Mouse (Mus musculus) kidney, postnatal 10 days (tissue): ENCODE data around the gene Mto1.

Source experiments
- DNase-seq: peaks from one replicate; pipeline ENCODE4 v3.0.0; 2021; ENCODE audit warnings: mixed read lengths

The Mto1 gene

GRCm38 (mm10) chr9:78447973-78448873, at the start of gene Mto1, which contains the start of gene Gm17324:
Mto1 (plus strand) TSS chr9:78448208.
Gm17324 (minus strand) TSS chr9:78448786.
- DNase-seq: peak; percentile 92

- DNase-seq: no peak
Measured at GRCm38 (mm10) chr9:78400570-78400969, 47.4 kb upstream of the Mto1 start.

GRCm38 (mm10) chr9:78401596-78401995, 46.4 kb upstream of the Mto1 start:
- no peak for DNase-seq

- DNase-seq: no peak
Measured at GRCm38 (mm10) chr9:78427362-78427781, 20.6 kb upstream of the Mto1 start.

GRCm38 (mm10) chr9:78428185-78428584, 19.8 kb upstream of the Mto1 start:
- DNase-seq: no peak

- DNase-seq: no peak
Measured at GRCm38 (mm10) chr9:78428870-78429432, 19.1 kb upstream of the Mto1 start.

GRCm38 (mm10) chr9:78429551-78429950, 18.5 kb upstream of the Mto1 start:
- no peak for DNase-seq

- no peak for DNase-seq
Measured at GRCm38 (mm10) chr9:78430486-78430885, 17.5 kb upstream of the Mto1 start.

GRCm38 (mm10) chr9:78432471-78432870, 15.5 kb upstream of the Mto1 start:
- no peak for DNase-seq

GRCm38 (mm10) chr9:78439426-78439825, 8.6 kb upstream of the Mto1 start:
- DNase-seq: no peak

- no peak for DNase-seq
Measured at GRCm38 (mm10) chr9:78442237-78442578, 5.8 kb upstream of the Mto1 start.

GRCm38 (mm10) chr9:78442579-78443392, 5.2 kb upstream of the Mto1 start, which contains the start of gene Cgas:
Cgas (minus strand) TSS chr9:78443237.
- peak; percentile 78 for DNase-seq

GRCm38 (mm10) chr9:78447606-78447972, 419 bp upstream of the Mto1 start:
- no peak for DNase-seq

- no peak for DNase-seq
Measured at GRCm38 (mm10) chr9:78450404-78450803, 2.4 kb downstream of the Mto1 start.

GRCm38 (mm10) chr9:78451382-78451781, 3.4 kb downstream of the Mto1 start:
- DNase-seq: no peak

- no peak for DNase-seq
Measured at GRCm38 (mm10) chr9:78457026-78457425, 9.0 kb downstream of the Mto1 start.

- no peak for DNase-seq
Measured at GRCm38 (mm10) chr9:78463337-78463736, 15.3 kb downstream of the Mto1 start.

- no peak for DNase-seq
Measured at GRCm38 (mm10) chr9:78465725-78466124, 17.7 kb downstream of the Mto1 start.

GRCm38 (mm10) chr9:78473588-78473987, 25.6 kb downstream of the Mto1 start:
- no peak for DNase-seq

GRCm38 (mm10) chr9:78474270-78474669, 26.3 kb downstream of the Mto1 start:
- no peak for DNase-seq

- no peak for DNase-seq
Measured at GRCm38 (mm10) chr9:78474771-78475382, 26.9 kb downstream of the Mto1 start.

- DNase-seq: no peak
Measured at GRCm38 (mm10) chr9:78475383-78475780, 27.4 kb downstream of the Mto1 start.

GRCm38 (mm10) chr9:78475873-78476272, 27.9 kb downstream of the Mto1 start:
- no peak for DNase-seq
